Mouse (Mus musculus): Measurements from ENCODE around the gene Nphp4. TPM values are rescaled to one million over a fixed set of nuclear protein-coding genes. Genes with fewer than 3 reads are reported as not detected.
"Not testable (repeated sequence)": the region's sequence is repeated elsewhere in the genome, so short reads cannot be mapped to it uniquely, and the experiment has no call there.

Gene Nphp4
- total RNA-seq, 2 experiments from 2014 or later, result 0.34 TPM; not detected in 1

GRCm38 (mm10) chr4:152553582-152554285, 77.2 kb downstream of the Nphp4 start:
- no peak for ATAC-seq (replicated peaks; ENCODE audit: low FRiP score, poor library complexity, severe bottlenecking)

GRCm38 (mm10) chr4:152554421-152554820, 77.9 kb downstream of the Nphp4 start:
- ATAC-seq (replicated peaks; ENCODE audit: low FRiP score, poor library complexity, severe bottlenecking), result no peak

DNA sequence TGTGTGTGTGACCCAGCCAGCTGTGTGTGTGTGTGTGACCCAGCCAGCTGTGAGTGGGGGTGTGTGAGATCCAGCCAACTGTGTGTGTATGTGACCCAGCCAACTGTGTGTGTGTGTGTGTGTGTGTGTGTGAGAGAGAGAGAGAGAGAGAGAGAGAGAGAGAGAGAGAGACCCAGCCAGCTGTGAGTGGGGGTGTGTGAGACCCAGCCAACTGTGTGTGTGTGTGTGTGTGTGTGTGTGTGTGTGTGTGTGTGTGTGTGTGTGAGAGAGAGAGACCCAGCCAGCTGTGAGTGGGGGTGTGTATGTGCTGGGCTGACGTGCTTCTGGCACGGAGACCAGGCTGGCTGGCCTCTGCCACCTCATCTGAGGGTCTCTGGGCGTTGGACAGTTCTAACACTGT, 79.3 kb downstream of the Nphp4 start:
- ATAC-seq (replicated peaks; ENCODE audit: low FRiP score, poor library complexity, severe bottlenecking), result not testable (repeated sequence)

- no peak for ATAC-seq (replicated peaks; ENCODE audit: low FRiP score, poor library complexity, severe bottlenecking)
Measured at GRCm38 (mm10) chr4:152558246-152558645, 81.7 kb downstream of the Nphp4 start.

DNA sequence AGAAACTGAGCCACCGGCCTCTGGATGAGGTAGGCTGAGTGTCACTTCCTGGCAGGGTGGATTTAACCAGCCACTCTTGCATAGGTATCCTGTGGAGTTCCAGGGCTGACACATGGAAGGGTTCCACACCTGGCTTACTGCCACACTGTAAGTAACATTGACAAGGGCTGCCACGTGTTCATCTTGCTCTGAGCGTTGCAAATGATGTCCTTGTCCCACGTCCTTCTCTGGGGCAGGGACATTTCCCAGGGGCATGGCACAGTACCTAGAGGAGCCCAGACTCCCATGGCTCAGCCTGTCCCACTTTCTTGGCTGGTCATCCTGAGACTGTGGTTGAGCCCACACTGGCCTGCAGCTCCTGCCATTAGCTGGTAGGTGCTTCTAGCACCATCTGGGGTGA, 91.5 kb downstream of the Nphp4 start:
- ATAC-seq (replicated peaks; ENCODE audit: low FRiP score, poor library complexity, severe bottlenecking), result no peak

DNA sequence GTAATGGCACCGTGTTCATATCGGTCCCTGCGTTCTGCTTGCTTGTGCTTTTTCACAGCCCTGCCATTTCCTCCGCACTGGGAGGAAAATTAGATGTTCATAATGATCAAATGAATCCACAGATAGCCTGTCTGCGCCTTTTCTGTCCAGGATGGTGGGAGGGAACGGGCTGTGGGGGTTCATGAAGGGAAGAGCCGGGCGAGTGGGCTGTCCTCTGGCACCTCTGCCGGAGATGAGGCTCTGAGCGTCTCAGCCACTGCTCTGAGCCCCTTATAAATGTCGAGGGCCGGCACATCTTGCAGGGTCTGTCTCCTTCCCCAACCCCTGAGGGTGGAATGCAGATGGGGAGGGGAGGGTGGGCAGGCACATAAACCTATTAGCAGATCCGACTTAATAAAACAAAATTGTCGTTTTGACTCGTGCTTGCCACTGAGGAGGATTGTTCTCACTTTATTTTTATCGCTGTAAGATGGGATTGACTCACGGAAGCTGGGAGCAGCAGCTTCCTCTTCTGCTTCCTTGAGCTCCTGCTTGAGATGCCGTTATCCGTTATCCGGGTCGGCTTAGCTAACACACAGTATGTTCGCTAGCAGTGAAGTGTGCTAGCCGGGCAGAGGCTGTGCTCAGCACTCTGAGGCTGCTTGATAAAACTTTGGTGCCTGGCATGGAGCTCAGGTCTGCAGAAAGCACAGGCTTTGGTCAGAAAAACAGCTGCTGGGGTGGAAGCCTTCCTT, 92.3 kb downstream of the Nphp4 start:
- ATAC-seq (replicated peaks; ENCODE audit: low FRiP score, poor library complexity, severe bottlenecking), result no peak

DNA sequence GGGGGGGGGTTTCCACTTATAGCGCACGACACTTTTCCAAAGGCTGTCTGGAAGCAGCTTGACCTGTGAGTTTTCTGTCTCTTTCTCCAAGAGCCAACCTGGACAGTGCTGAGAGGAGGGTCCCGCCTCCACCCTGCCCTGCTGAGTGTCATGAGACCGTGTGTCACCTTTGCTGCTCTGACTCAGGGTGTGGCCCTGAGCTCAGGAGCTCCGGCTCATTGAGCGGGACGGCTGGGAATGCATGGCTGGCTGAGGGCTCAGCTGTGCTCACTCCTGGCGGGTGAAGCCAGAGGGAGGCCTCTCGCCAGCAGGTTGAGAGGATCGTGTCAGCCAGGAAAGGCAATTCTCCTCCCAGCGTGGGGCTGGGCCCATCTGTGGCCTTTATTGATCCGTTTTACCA, 97.8 kb downstream of the Nphp4 start:
- ATAC-seq (replicated peaks; ENCODE audit: low FRiP score, poor library complexity, severe bottlenecking), result no peak

GRCm38 (mm10) chr4:152576826-152577225, 100.3 kb downstream of the Nphp4 start:
- no peak for ATAC-seq (replicated peaks; ENCODE audit: low FRiP score, poor library complexity, severe bottlenecking)

DNA sequence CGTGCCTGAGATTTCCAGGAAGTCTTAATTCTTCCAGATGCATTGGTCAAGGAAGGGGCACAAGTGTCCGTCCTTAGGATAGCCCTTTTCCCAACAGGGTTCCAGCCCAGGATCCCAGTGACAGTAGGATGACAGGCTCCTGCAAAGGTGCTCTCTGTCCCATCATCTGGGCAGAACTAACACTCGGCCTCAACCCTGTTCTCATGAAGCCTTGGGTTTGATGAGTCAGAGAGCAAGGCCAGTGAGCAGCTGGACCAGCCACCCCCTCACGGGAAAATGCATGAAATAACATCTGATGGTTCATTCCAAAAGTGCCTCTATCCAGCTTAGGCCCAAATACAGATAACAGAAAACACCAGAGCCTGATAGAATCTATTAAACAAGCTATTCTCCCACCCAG, 103.5 kb downstream of the Nphp4 start:
- ATAC-seq (replicated peaks; ENCODE audit: low FRiP score, poor library complexity, severe bottlenecking), result no peak

DNA sequence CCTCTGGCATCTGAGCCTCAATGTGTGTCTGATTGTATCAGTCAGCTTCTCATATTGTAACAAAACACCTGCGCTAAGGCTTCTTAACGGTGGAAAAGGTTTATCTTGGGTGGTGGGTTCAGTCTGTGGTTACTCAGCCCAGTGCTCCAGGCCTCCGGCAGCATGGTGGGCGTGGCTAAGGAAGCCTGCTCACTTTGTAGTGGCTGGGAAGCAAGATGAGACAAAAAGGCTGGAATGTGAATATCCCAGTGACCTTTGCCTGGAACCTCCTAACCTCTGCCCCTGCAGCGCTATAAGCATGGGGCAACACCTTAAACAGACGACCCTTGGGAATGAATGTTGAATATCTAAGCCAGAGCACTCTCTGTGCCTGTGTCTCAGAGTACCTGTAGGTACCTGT, 105.7 kb downstream of the Nphp4 start:
- no peak for ATAC-seq (replicated peaks; ENCODE audit: low FRiP score, poor library complexity, severe bottlenecking)

DNA sequence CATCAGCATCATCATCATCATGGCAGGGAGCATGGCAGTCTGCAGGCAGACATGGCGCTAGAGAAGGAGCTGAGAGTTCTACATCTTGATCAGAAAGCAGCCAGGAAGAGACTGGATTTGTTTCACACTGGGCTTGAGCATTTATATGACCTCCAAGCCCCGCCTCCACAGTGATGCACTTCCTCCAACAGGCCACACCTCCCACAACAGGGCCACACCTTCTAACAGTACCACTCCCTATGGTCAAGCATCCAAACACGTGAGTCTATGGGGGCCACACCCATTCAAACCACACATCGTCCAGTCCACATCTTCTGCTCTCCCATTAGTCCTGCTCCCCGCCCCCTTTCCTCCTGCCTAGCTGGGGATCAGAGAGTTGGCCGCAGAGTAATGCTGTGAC, 107.1 kb downstream of the Nphp4 start:
- ATAC-seq (replicated peaks; ENCODE audit: low FRiP score, poor library complexity, severe bottlenecking), result no peak

- no peak for ATAC-seq (replicated peaks; ENCODE audit: low FRiP score, poor library complexity, severe bottlenecking)
Measured at GRCm38 (mm10) chr4:152585526-152585925, 109.0 kb downstream of the Nphp4 start.

- ATAC-seq (replicated peaks; ENCODE audit: low FRiP score, poor library complexity, severe bottlenecking), result no peak
Measured at GRCm38 (mm10) chr4:152586175-152586574, 109.7 kb downstream of the Nphp4 start.

DNA sequence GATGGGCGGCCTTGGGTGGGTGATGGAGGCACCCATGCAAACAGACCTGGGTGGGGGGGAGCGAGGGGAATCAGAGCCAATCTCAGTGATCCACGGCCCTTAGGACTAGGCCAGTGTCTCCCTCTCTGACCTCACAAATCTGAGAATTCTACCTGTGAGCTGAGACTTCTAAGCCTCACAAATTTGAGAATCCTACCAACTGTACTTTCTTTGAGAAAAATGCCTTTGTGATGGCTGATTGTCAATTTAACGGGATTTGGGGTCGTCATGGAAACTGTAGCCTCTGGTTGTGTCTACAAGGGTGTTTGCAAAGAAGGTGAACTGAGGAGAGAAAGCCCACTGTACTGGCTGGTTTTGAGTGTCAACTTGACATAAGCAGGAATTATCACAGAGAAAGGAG, 127.8 kb downstream of the Nphp4 start:
- no peak for ATAC-seq (replicated peaks; ENCODE audit: low FRiP score, poor library complexity, severe bottlenecking)

- no peak for ATAC-seq (replicated peaks; ENCODE audit: low FRiP score, poor library complexity, severe bottlenecking)
Measured at GRCm38 (mm10) chr4:152609196-152609595, 132.7 kb downstream of the Nphp4 start.

DNA sequence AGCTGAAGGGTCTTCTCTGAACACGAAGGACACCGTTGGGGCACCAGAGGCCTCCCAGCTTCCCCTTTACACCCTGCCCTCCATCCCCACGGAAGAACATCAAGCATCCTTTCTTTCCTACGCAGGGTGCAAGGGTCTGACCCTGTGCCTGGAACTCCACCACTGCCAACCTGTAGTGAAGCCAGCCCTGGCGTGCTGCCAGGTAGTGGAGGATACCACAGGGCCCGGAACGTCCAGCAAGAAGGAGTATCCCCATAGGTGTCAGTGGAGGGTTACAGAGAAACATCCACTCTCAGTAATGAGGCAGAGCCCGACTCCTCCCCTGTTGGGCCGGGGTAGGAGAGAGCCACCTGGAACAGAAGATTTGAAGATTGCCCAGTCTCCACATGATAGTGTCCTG, 133.5 kb downstream of the Nphp4 start:
- no peak for ATAC-seq (replicated peaks; ENCODE audit: low FRiP score, poor library complexity, severe bottlenecking)

Other genes with a start within 250 kb of the Nphp4 start
- gene Gpr153, start 202.5 kb upstream of the Nphp4 start, total RNA-seq (2015; ENCODE audit: low replicate concordance), result not detected in 2 replicates
- gene Gpr153, start 202.5 kb upstream of the Nphp4 start, total RNA-seq (2017; ENCODE audit: low replicate concordance), result 0.28 TPM in 1 of 2 replicates, not detected in the other
- not detected in 2 replicates for gene Hes3, start 185.0 kb upstream of the Nphp4 start, total RNA-seq (2015; ENCODE audit: low replicate concordance)
- not detected in 2 replicates for gene Hes3, start 185.0 kb upstream of the Nphp4 start, total RNA-seq (2017; ENCODE audit: low replicate concordance)
- 3.7 and 6.5 TPM in 2 replicates for gene Icmt, start 179.5 kb upstream of the Nphp4 start, total RNA-seq (2015; ENCODE audit: low replicate concordance)
- gene Icmt, start 179.5 kb upstream of the Nphp4 start, total RNA-seq (2017; ENCODE audit: low replicate concordance), result 4.6 and 5.8 TPM in 2 replicates
- gene Rnf207, start 157.7 kb upstream of the Nphp4 start, total RNA-seq (2015; ENCODE audit: low replicate concordance), result 0.19 TPM in 1 of 2 replicates, not detected in the other
- not detected in 2 replicates for gene Rnf207, start 157.7 kb upstream of the Nphp4 start, total RNA-seq (2017; ENCODE audit: low replicate concordance)
- gene Rpl22, start 151.0 kb upstream of the Nphp4 start, total RNA-seq (2015; ENCODE audit: low replicate concordance), result 338 and 340 TPM in 2 replicates
- gene Rpl22, start 151.0 kb upstream of the Nphp4 start, total RNA-seq (2017; ENCODE audit: low replicate concordance), result 322 and 331 TPM in 2 replicates
- not detected in 2 replicates for gene Chd5, start 138.1 kb upstream of the Nphp4 start, total RNA-seq (2015; ENCODE audit: low replicate concordance)
- gene Chd5, start 138.1 kb upstream of the Nphp4 start, total RNA-seq (2017; ENCODE audit: low replicate concordance), result 0.09 TPM in 1 of 2 replicates, not detected in the other
- gene Kcnab2, start 1.2 kb downstream of the Nphp4 start, total RNA-seq (2015; ENCODE audit: low replicate concordance), result 9.2 and 13.6 TPM in 2 replicates
- 7.4 and 12.1 TPM in 2 replicates for gene Kcnab2, start 1.2 kb downstream of the Nphp4 start, total RNA-seq (2017; ENCODE audit: low replicate concordance)